Mouse (Mus musculus): ENCODE data around the gene Olfr320.

- no peak for TF ChIP-seq EP300 (IDR thresholded peaks at IDR 0.05)
- TF ChIP-seq CTCF (IDR thresholded peaks at IDR 0.05): no peak
These were observed 42.7 kb upstream of the Olfr320 start for GRCm38 (mm10) chr11:58638176-58638701.

Data from lung, postnatal 0 days (tissue).